Mouse (Mus musculus) G1E-ER4 (cell line): ENCODE measurements around the gene Tro. TPM values are rescaled to one million over a fixed set of nuclear protein-coding genes. Genes with fewer than 3 reads are reported as not detected.

Source experiments
- GATA1 ChIP-seq: IDR thresholded peaks from one replicate; pipeline ENCODE4 v1.8.0; 2012; ENCODE audit warnings: low read length, inconsistent platforms
- polyA plus RNA-seq: library from polyadenylated mRNA; stranded (reverse); fragments of >175 nt; gene quantifications from 2 replicates; pipeline ENCODE4 v1.2.3, GENCODE M21; 2012

The Tro gene
- polyA plus RNA-seq: not detected in 2 replicates

- TF ChIP-seq GATA1: no peak
Observed at GRCm38 (mm10) chrX:150656908-150657796, at the start of gene Tro. Gene Tro, minus strand, starts transcription at chrX:150657583.

DNA sequence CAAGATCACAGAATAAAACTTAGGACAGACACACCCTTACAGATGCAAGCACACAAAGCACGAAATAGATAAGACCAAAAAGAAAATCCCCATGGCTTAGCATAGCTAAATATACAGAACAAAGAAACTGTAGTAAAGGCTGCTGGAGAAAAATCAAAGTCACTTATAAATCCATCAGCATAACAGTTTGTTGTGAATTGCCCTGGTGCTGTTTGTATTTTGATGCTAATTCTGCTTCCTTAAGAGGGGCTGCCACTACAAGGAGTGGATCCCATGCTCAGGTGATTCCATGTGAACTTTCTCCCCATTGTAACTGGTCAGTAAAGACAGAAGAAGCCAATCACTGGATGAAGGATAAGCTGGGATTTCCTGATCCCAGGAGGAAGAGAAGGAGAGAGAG is 20.1 kb upstream of the Tro start:
- no peak for TF ChIP-seq GATA1

DNA sequence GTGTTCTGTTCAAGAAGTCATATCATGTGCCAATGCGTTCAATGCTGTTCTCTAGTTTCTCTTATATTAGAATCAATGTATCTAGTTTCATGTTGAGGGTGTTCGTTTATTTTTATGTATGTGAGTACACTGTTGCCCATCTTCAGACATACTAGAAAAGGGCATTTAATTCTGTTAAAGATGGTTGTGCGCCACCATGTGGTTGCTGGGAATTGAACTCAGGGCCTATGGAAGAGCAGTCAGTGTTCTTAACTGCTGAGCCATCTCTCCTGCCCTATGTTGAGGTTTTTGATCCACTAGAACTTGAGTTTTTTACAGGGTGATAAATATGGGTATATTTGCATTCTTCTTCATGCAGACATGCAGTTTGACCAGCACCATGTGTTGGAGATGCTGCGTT is 5.4 kb upstream of the Tro start:
- no peak for TF ChIP-seq GATA1

GRCm38 (mm10) chrX:150657797-150658118 is 375 bp upstream of the Tro start:
- TF ChIP-seq GATA1: no peak

GRCm38 (mm10) chrX:150656122-150656907 is 1.1 kb downstream of the Tro start:
- no peak for TF ChIP-seq GATA1

- no peak for TF ChIP-seq GATA1
Observed at GRCm38 (mm10) chrX:150636421-150636820, 21.0 kb downstream of the Tro start.

DNA sequence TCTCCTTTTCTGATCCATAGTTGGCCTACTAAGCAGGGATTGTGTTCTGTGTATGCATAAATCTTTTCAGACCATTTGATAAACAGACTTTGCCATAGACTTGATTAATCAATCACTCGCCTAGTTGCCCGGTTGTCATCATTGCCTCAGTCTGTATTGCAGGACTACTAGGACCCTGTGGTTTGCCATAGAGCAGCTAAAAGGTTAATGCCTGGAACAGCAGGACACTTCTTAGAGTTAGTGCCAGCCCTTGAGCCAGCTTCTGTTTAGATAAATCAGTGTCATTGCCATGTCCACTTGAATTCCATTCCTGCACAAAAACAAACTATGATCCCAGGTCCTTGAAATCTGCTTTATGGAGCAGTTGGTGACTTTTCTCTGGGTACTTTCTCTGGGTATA is 58.5 kb downstream of the Tro start:
- no peak for TF ChIP-seq GATA1

Other genes starting within 250 kb of the Tro start
- gene Tmem29, start 198.4 kb downstream of the Tro start, polyA plus RNA-seq: 0.31 and 0.44 TPM in 2 replicates
- gene Alas2, start 110.2 kb downstream of the Tro start, polyA plus RNA-seq: 1.4 and 2.0 TPM in 2 replicates
- 0.17 and 0.31 TPM in 2 replicates for gene Pfkfb1, start 69.4 kb downstream of the Tro start, polyA plus RNA-seq
- 0.64 and 1.3 TPM in 2 replicates for gene Apex2, start 67.7 kb downstream of the Tro start, polyA plus RNA-seq
- 0.17 and 0.42 TPM in 2 replicates for gene Maged2, start 156.8 kb upstream of the Tro start, polyA plus RNA-seq